Mouse (Mus musculus) CH12.LX (cell line): ENCODE data around the gene Vmn1r9. TPM values are rescaled to one million over a fixed set of nuclear protein-coding genes. Genes with fewer than 3 reads are reported as not detected.

Experiments
- DNase-seq: peaks from one replicate; pipeline ENCODE4 v3.0.0-alpha.2; 2013; ENCODE audit errors: extremely low read depth
- H3K27ac ChIP-seq: 2 replicates; pipeline ENCODE4 v1.5.1; 2012; ENCODE audit warnings: low read depth, mild to moderate bottlenecking, control low read depth, moderate library complexity; ENCODE audit not compliant: insufficient read depth
- H3K27me3 ChIP-seq: replicated peaks from 2 replicates; pipeline ENCODE3; 2012; ENCODE audit warnings: inconsistent platforms
- H3K36me3 ChIP-seq, 2 experiments: replicated peaks in 1 of 2; 2 replicates each; pipeline versions ENCODE3 to v1.6.1; 2012; ENCODE audit warnings: inconsistent platforms in 1 of 2, low read length in 1 of 2, mild to moderate bottlenecking in 1 of 2, mixed read lengths in 1 of 2, moderate library complexity in 1 of 2; ENCODE audit not compliant: control insufficient read depth in 1 of 2, insufficient read depth in 1 of 2
- H3K4me1 ChIP-seq, 2 experiments: 2 replicates each; pipeline ENCODE4 v1.6.1; 2012; ENCODE audit warnings: inconsistent platforms in 1 of 2, moderate library complexity in 1 of 2; ENCODE audit not compliant: insufficient read depth in 2 of 2, control insufficient read depth in 1 of 2
- H3K4me2 ChIP-seq: 2 replicates; pipeline ENCODE4 v1.6.1; 2012; ENCODE audit warnings: low read depth, mild to moderate bottlenecking, control low read depth; ENCODE audit not compliant: poor library complexity, insufficient read depth, severe bottlenecking
- H3K4me3 ChIP-seq, 3 experiments: fragments of 150-350 bp in 1 of 3; sonication (generic) in 1 of 3; replicated peaks in 1 of 3; 2 replicates each; pipeline versions ENCODE3 to v1.5.1; 2011 to 2012; ENCODE audit warnings: low read depth in 2 of 3, low read length in 2 of 3, mild to moderate bottlenecking in 2 of 3, moderate library complexity in 2 of 3, control low read depth in 1 of 3, improper control_type of control experiment in 1 of 3, inconsistent platforms in 1 of 3, mixed read lengths in 1 of 3; ENCODE audit not compliant: poor library complexity in 1 of 3
- H3K79me2 ChIP-seq: replicated peaks from 2 replicates; pipeline ENCODE4 v1.6.1; 2012; ENCODE audit warnings: mild to moderate bottlenecking, moderate library complexity; ENCODE audit not compliant: control insufficient read depth, poor library complexity, insufficient read depth, severe bottlenecking; ENCODE audit errors: extremely low read depth
- H3K9ac ChIP-seq: 2 replicates; pipeline ENCODE4 v1.6.1; 2012; ENCODE audit warnings: low read depth, mild to moderate bottlenecking, control low read depth, moderate library complexity; ENCODE audit not compliant: insufficient read depth
- H3K9me3 ChIP-seq: replicated peaks from 2 replicates; pipeline ENCODE3; 2012; ENCODE audit warnings: low read length, inconsistent platforms, mixed read lengths
- JUND ChIP-seq: conservative IDR thresholded peaks from 2 replicates; pipeline ENCODE4 v1.6.1; 2011; ENCODE audit warnings: low read depth, low read length, improper control_type of control experiment
- MAX ChIP-seq: IDR thresholded peaks from 2 replicates; pipeline ENCODE4 v1.6.1; 2011; ENCODE audit warnings: low read length, improper control_type of control experiment
- NELFE ChIP-seq: IDR thresholded peaks from 2 replicates; pipeline ENCODE4 v1.6.1; 2011; ENCODE audit warnings: low read depth, low read length, improper control_type of control experiment
- NRF1 ChIP-seq: IDR thresholded peaks from 2 replicates; pipeline ENCODE4 v1.6.1; 2014; ENCODE audit warnings: low read depth, mild to moderate bottlenecking, inconsistent platforms, low read length, improper control_type of control experiment, moderate library complexity
- POLR2AphosphoS2 ChIP-seq: IDR thresholded peaks from 2 replicates; pipeline ENCODE4 v1.6.1; 2011; ENCODE audit warnings: low read depth, low read length, improper control_type of control experiment
- RAD21 ChIP-seq: IDR thresholded peaks from 2 replicates; pipeline ENCODE4 v1.6.1; 2011; ENCODE audit warnings: low read depth, mild to moderate bottlenecking, low read length, improper control_type of control experiment, moderate library complexity
- RCOR1 ChIP-seq: conservative IDR thresholded peaks from 2 replicates; pipeline ENCODE4 v1.6.1; 2012; ENCODE audit warnings: low read depth, mild to moderate bottlenecking, inconsistent platforms, low read length, improper control_type of control experiment
- TCF12 ChIP-seq: IDR thresholded peaks from 2 replicates; pipeline ENCODE4 v1.6.1; 2014; ENCODE audit warnings: low read depth, mild to moderate bottlenecking, inconsistent platforms, low read length, improper control_type of control experiment
- USF1 ChIP-seq: IDR thresholded peaks from 2 replicates; pipeline ENCODE4 v1.6.1; 2014; ENCODE audit warnings: low read depth, mild to moderate bottlenecking, inconsistent platforms, low read length, improper control_type of control experiment
- ZC3H11A ChIP-seq: IDR thresholded peaks from 2 replicates; pipeline ENCODE4 v1.6.1; 2012; ENCODE audit warnings: low read depth, mild to moderate bottlenecking, inconsistent platforms, low read length, improper control_type of control experiment
- ZMIZ1 ChIP-seq: IDR thresholded peaks from 2 replicates; pipeline ENCODE4 v1.6.1; 2012; ENCODE audit warnings: low read depth, mild to moderate bottlenecking, inconsistent platforms, low read length, improper control_type of control experiment
- dilution Hi-C: fragments of 300-500 bp; cut with MboI; formaldehyde crosslinking; loops from 2 replicates; pipeline ENCODE4 v1.14.3; 2020; ENCODE audit warnings: low sequenced_read_pairs; ENCODE audit not compliant: extremely low pct_unique_long_range_greater_than_20kb, extremely low pct_ligation_motif_present
- in situ Hi-C: fragments of 300-500 bp; cut with MboI; formaldehyde crosslinking; loops from 3 replicates; pipeline ENCODE4 v1.14.3; 2019; ENCODE audit warnings: low sequenced_read_pairs, low pct_ligation_motif_present, low pct_unique_long_range_greater_than_20kb, mixed read lengths
- polyA plus RNA-seq: library from polyadenylated mRNA; unstranded; fragments of >175 nt; gene quantifications from 2 replicates; pipeline ENCODE4 v1.2.1, GENCODE M21; 2012; ENCODE audit warnings: low read depth; ENCODE audit not compliant: insufficient read length
- total RNA-seq, 2 experiments: library from RNA; depleted of rRNA; stranded (reverse); fragments of 300-350 nt in 1 of 2; fragments of >200 nt in 1 of 2; gene quantifications; 2 replicates each; pipeline ENCODE4 v1.2.3; 2012 to 2014

Gene Vmn1r9
- total and polyA plus RNA-seq, 3 experiments = not detected

GRCm38 (mm10) chr6:57109154-57109553, 42.6 kb downstream of the Vmn1r9 start, which contains the start of gene Vmn1r10:
Gene Vmn1r10 (plus strand): TSS chr6:57109454.
- in situ Hi-C loops (loop anchor here (25.0 kb wide), 1 partner anchor 272 kb away; the partner anchor contains the start of gene Fkbp9), dilution Hi-C loops (no loop called here)
- Histone ChIP-seq H3K27me3 (no peaks in the 10 kb centered on the region), H3K9ac (no peak within 1 kb of the TSS), H3K36me3 (no peaks in the 10 kb centered on the region), H3K4me3 (no peak within 1 kb of the TSS), H3K4me1 (no peaks in the 10 kb centered on the region), H3K4me2 (no peak within 1 kb of the TSS), H3K79me2 (no peaks in the 10 kb centered on the region), H3K9me3 (no peaks in the 10 kb centered on the region), H3K27ac (no peak within 1 kb of the TSS)
- DNase-seq = no peak
- TF ChIP-seq NRF1 (no peak), RAD21 (no peak), NELFE (no peak), ZMIZ1 (no peak), RCOR1 (no peak), TCF12 (no peak), POLR2AphosphoS2 (no peak), JUND (no peak), USF1 (no peak), MAX (no peak), ZC3H11A (no peak)

Other genes with a start within 250 kb of the Vmn1r9 start
- gene Fkbp9, start 234.7 kb upstream of the Vmn1r9 start, total RNA-seq (2012; rRNA removed) = 0.97 and 1.7 TPM in 2 replicates
- not detected in 2 replicates for gene Fkbp9, start 234.7 kb upstream of the Vmn1r9 start, total RNA-seq (2014; rRNA removed)
- 0.07 and 0.08 TPM in 2 replicates for gene Fkbp9, start 234.7 kb upstream of the Vmn1r9 start, polyA plus RNA-seq
- gene Nt5c3, start 142.9 kb upstream of the Vmn1r9 start, total RNA-seq (2012; rRNA removed) = 23.7 and 23.8 TPM in 2 replicates
- 82.4 and 82.5 TPM in 2 replicates for gene Nt5c3, start 142.9 kb upstream of the Vmn1r9 start, total RNA-seq (2014; rRNA removed)
- 36.5 and 38.7 TPM in 2 replicates for gene Nt5c3, start 142.9 kb upstream of the Vmn1r9 start, polyA plus RNA-seq
- gene Vmn1r4, start 142.8 kb upstream of the Vmn1r9 start, total RNA-seq (2012; rRNA removed) = 0.25 and 0.29 TPM in 2 replicates
- gene Vmn1r4, start 142.8 kb upstream of the Vmn1r9 start, total RNA-seq (2014; rRNA removed) = 0.11 and 0.41 TPM in 2 replicates
- gene Vmn1r4, start 142.8 kb upstream of the Vmn1r9 start, polyA plus RNA-seq = 0.11 and 0.12 TPM in 2 replicates
- gene Vmn1r5, start 96.5 kb upstream of the Vmn1r9 start, total RNA-seq (2012; rRNA removed) = not detected in 2 replicates
- not detected in 2 replicates for gene Vmn1r5, start 96.5 kb upstream of the Vmn1r9 start, total RNA-seq (2014; rRNA removed)
- not detected in 2 replicates for gene Vmn1r5, start 96.5 kb upstream of the Vmn1r9 start, polyA plus RNA-seq
- gene Vmn1r6, start 69.5 kb upstream of the Vmn1r9 start, total RNA-seq (2012; rRNA removed) = not detected in 2 replicates
- gene Vmn1r6, start 69.5 kb upstream of the Vmn1r9 start, total RNA-seq (2014; rRNA removed) = not detected in 2 replicates
- not detected in 2 replicates for gene Vmn1r6, start 69.5 kb upstream of the Vmn1r9 start, polyA plus RNA-seq
- gene Vmn1r7, start 41.5 kb upstream of the Vmn1r9 start, total RNA-seq (2012; rRNA removed) = not detected in 2 replicates
- gene Vmn1r7, start 41.5 kb upstream of the Vmn1r9 start, total RNA-seq (2014; rRNA removed) = not detected in 2 replicates
- not detected in 2 replicates for gene Vmn1r7, start 41.5 kb upstream of the Vmn1r9 start, polyA plus RNA-seq
- gene Vmn1r8, start 34.5 kb upstream of the Vmn1r9 start, total RNA-seq (2012; rRNA removed) = not detected in 2 replicates
- not detected in 2 replicates for gene Vmn1r8, start 34.5 kb upstream of the Vmn1r9 start, total RNA-seq (2014; rRNA removed)
- gene Vmn1r8, start 34.5 kb upstream of the Vmn1r9 start, polyA plus RNA-seq = not detected in 2 replicates
- not detected in 2 replicates for gene Vmn1r10, start 42.7 kb downstream of the Vmn1r9 start, total RNA-seq (2012; rRNA removed)
- not detected in 2 replicates for gene Vmn1r10, start 42.7 kb downstream of the Vmn1r9 start, total RNA-seq (2014; rRNA removed)
- gene Vmn1r10, start 42.7 kb downstream of the Vmn1r9 start, polyA plus RNA-seq = not detected in 2 replicates
- not detected in 2 replicates for gene Vmn1r11, start 66.7 kb downstream of the Vmn1r9 start, total RNA-seq (2012; rRNA removed)
- not detected in 2 replicates for gene Vmn1r11, start 66.7 kb downstream of the Vmn1r9 start, total RNA-seq (2014; rRNA removed)
- not detected in 2 replicates for gene Vmn1r11, start 66.7 kb downstream of the Vmn1r9 start, polyA plus RNA-seq
- gene Vmn1r12, start 90.1 kb downstream of the Vmn1r9 start, total RNA-seq (2012; rRNA removed) = not detected in 2 replicates
- not detected in 2 replicates for gene Vmn1r12, start 90.1 kb downstream of the Vmn1r9 start, total RNA-seq (2014; rRNA removed)
- gene Vmn1r12, start 90.1 kb downstream of the Vmn1r9 start, polyA plus RNA-seq = not detected in 2 replicates
- not detected in 2 replicates for gene Vmn1r13, start 136.5 kb downstream of the Vmn1r9 start, total RNA-seq (2012; rRNA removed)
- not detected in 2 replicates for gene Vmn1r13, start 136.5 kb downstream of the Vmn1r9 start, total RNA-seq (2014; rRNA removed)
- gene Vmn1r13, start 136.5 kb downstream of the Vmn1r9 start, polyA plus RNA-seq = 0.04 TPM in 2 replicates
- gene Vmn1r14, start 164.9 kb downstream of the Vmn1r9 start, total RNA-seq (2012; rRNA removed) = not detected in 2 replicates
- not detected in 2 replicates for gene Vmn1r14, start 164.9 kb downstream of the Vmn1r9 start, total RNA-seq (2014; rRNA removed)
- gene Vmn1r14, start 164.9 kb downstream of the Vmn1r9 start, polyA plus RNA-seq = not detected in 2 replicates
- not detected in 2 replicates for gene Vmn1r15, start 191.2 kb downstream of the Vmn1r9 start, total RNA-seq (2012; rRNA removed)
- gene Vmn1r15, start 191.2 kb downstream of the Vmn1r9 start, total RNA-seq (2014; rRNA removed) = not detected in 2 replicates
- 0.27 TPM in 1 of 2 replicates, not detected in the other for gene Vmn1r15, start 191.2 kb downstream of the Vmn1r9 start, polyA plus RNA-seq